Mouse (Mus musculus) liver, embryonic 12.5 days (tissue): ENCODE results near the gene Utp14b. TPM values are rescaled to one million over a fixed set of nuclear protein-coding genes. Genes with fewer than 3 reads are reported as not detected.

Experiments used
- polyA plus RNA-seq: library from polyadenylated mRNA; unstranded; fragments of >200 nt; fragmentation: Nextera tagmentation; extraction: Ambion mirVana; gene quantifications from 2 replicates; pipeline ENCODE4 v1.2.1, GENCODE M21; 2016

Gene Utp14b
- polyA plus RNA-seq, 1 experiment from 2014 or later: 1.1 TPM

Other genes starting within 250 kb of the Utp14b start
- gene Farsb, start 169.1 kb upstream of the Utp14b start, polyA plus RNA-seq: 159 and 160 TPM in 2 replicates
- gene Mogat1, start 147.0 kb upstream of the Utp14b start, polyA plus RNA-seq: not detected in 2 replicates
- gene BC035947, start 145.9 kb upstream of the Utp14b start, polyA plus RNA-seq: not detected in 2 replicates
- gene Acsl3, start 213 bp upstream of the Utp14b start, polyA plus RNA-seq: 29.8 and 30.5 TPM in 2 replicates
- gene Kcne4, start 158.7 kb downstream of the Utp14b start, polyA plus RNA-seq: 0.07 and 0.12 TPM in 2 replicates